Mouse (Mus musculus): ENCODE data around the gene Tctex1d1. TPM values are rescaled to one million over a fixed set of nuclear protein-coding genes. Genes with fewer than 3 reads are reported as not detected.

Gene Tctex1d1
- polyA plus RNA-seq, 1 experiment from 2014 or later = not detected

DNA sequence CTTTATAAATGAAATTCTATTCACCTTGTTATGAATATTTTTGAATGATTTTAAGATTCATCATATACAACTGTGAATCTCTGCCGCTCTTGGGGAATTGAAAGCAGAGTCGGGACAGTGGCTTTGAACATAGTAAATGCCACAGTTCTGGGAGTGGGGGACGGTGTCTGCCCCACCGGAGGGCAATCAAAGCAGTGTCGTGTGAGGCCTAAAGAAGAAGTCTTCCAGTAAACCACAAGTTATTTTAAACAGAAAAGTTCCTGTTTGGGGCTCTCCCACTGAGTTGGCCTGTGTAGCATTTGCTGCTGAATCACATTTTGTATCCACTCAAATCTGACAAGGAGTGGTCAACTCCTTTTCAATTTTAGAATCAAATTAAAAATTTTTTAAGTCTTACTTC lies 7.2 kb upstream of the Tctex1d1 start:
- Histone ChIP-seq H3K4me2 (no peak overlapping the region), H3K27me3 (0 out of 2 replicates have a peak, but pooled peaks cover 1% of the 10 kb centered on the region), H3K9me3 (no peaks in the 10 kb centered on the region), H3K9ac (no peak overlapping the region), H3K4me3 (no peak overlapping the region), H3K36me3 (no peaks in the 10 kb centered on the region), H3K4me1 (no peaks in the 10 kb centered on the region), H3K27ac (no peak overlapping the region)
- no peak for ATAC-seq (ENCODE audit: insufficient number of reproducible peaks, low FRiP score, low TSS enrichment, low read depth)
- 61% methylated on average over 5 of the region's 5 CpGs for WGBS

DNA sequence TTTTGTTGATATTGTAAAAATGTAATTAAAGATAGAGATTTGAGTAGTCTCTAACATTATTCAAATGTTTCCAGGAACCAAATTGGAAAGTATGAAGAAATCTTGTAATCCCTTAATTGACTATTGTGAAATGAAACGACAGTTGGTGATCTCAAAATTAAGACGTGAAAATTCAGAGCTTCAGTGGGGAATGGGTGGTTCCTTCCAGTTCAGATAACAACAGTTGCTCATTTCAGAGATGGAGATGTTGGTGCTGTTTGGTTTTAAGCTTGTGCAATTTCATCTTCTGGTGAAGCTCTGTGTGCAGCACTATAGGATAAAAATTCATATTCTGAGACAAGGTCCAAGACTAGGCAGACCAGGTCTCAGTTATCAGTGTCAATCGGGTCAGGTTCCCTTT lies 6.3 kb upstream of the Tctex1d1 start:
- no peak overlapping the region for H3K27ac ChIP-seq
- H3K4me1 ChIP-seq = no peaks in the 10 kb centered on the region
- no peaks in the 10 kb centered on the region for H3K36me3 ChIP-seq
- H3K9ac ChIP-seq = no peak overlapping the region
- 82% methylated on average over 3 of the region's 3 CpGs for WGBS
- no peak overlapping the region for H3K4me2 ChIP-seq
- ATAC-seq (ENCODE audit: insufficient number of reproducible peaks, low FRiP score, low TSS enrichment, low read depth) = no peak
- H3K27me3 ChIP-seq = 0 out of 2 replicates have a peak, but pooled peaks cover 3% of the 10 kb centered on the region
- no peaks in the 10 kb centered on the region for H3K9me3 ChIP-seq
- H3K4me3 ChIP-seq = no peak overlapping the region

DNA sequence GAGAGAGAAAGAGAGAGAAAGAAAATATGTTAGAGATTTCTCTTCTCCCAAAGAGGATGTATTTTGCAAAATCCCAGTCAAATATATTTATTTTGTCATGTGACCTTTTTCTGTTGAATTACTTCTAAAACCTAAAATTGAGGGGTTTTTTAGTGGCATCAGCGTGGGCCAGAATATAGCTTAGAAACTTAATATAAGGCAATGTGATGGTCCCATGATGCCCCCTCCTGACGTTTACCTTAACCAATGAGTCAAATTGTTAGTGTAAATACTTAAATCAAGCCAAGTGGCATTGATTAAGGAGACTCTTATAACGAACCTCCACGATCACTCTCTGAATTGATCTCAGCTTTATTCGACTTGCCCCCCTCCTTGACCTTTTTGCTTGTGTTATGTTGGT lies 4.2 kb upstream of the Tctex1d1 start:
- Histone ChIP-seq H3K9ac (no peak overlapping the region), H3K9me3 (no peaks in the 10 kb centered on the region), H3K36me3 (no peaks in the 10 kb centered on the region), H3K4me1 (peaks cover 9% of the 10 kb centered on the region), H3K27me3 (0 out of 2 replicates have a peak, but pooled peaks cover 3% of the 10 kb centered on the region), H3K27ac (no peak overlapping the region), H3K4me3 (no peak overlapping the region), H3K4me2 (no peak overlapping the region)
- WGBS = 52% methylated on average over 5 of the region's 5 CpGs
- ATAC-seq (ENCODE audit: insufficient number of reproducible peaks, low FRiP score, low TSS enrichment, low read depth) = no peak

DNA sequence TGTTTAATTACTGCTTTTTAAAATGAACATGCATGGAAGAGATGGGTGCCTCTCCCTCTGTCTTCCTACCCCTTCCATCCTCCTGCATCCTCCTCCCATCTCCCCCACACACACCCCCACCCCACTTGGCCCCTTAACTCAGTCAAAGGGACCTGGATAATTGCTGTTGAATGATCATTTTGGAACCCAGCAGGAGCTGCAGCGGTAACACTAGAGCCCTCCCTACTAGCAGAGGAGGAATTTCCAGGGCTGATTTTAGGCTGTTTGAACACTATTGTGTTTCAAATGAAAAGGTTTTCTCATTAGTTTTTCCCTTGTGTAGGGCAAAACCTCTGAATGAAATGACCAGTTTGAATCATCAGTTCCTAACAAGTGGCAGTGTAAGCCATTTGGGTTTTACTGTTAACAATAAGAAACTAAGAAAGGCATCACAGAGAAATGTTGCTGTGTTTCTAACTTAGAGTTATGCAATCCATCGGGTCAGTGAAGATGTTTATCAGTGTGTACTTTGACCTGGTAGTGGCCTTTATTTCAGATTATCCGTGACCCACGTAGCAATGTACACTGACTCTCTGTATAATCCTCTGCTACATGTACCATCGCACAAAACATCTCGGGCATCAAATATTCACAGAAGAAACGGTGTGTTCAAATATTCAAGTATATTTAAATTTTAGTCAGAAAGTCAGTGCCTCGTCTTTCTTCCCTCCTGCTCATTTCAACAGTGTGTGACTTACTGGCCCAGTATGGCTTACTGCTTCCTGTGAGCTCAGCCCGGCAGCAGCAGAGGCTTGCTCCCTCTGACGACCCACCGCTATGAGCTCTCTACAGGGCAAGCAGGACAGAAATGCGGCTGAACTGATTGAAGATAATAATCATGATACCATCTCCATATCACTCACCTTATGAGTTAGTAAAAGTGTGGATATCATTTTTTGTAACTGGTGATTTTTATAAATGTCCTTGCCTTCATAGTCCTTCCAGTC lies 1.8 kb upstream of the Tctex1d1 start:
- Histone ChIP-seq H3K4me1 (peaks cover 9% of the 10 kb centered on the region), H3K36me3 (no peaks in the 10 kb centered on the region)
- WGBS = 53% methylated on average over 12 of the region's 12 CpGs

DNA sequence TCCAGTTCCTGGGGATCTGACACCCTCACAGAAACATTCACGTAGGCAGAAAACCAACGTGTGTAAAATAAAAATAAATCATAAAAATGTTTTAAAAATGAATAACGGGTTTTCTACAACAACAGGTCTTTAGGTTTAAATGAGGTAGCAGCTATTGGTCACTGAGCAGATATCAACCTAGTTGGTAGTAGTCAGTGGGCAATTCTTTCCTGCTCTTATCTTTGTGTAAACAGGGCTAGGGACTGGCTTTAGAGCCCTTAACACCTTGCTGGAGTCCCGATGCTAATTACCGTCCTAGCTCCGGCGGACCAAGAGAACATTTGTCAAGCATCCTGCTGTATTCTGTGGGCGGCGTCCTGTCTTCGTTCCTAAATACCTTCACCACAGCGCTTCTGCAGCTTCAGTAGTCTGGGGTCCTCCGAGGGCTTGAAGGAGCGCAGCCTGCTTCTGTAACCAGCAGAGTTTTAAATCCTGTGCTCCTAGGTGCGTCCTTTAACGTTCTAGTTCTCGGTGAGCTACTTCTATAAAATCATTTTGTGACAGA lies 556 bp upstream of the Tctex1d1 start:
- WGBS = 9% methylated on average over 16 of the region's 16 CpGs
- Histone ChIP-seq H3K27me3 (0 out of 2 replicates have a peak, but pooled peaks cover 3% of the 10 kb centered on the region), H3K4me1 (peaks cover 9% of the 10 kb centered on the region), H3K27ac (no peak overlapping the region), H3K36me3 (no peaks in the 10 kb centered on the region), H3K4me3 (peak overlapping the region; percentile 3), H3K4me2 (peak overlapping the region; percentile 51), H3K9me3 (no peaks in the 10 kb centered on the region), H3K9ac (no peak overlapping the region)
- ATAC-seq (ENCODE audit: insufficient number of reproducible peaks, low FRiP score, low TSS enrichment, low read depth) = no peak

More for the DNA sequence above, 1.8 kb upstream of the Tctex1d1 start:
- Histone ChIP-seq H3K9ac (no peak overlapping the region), H3K4me3 (no peak overlapping the region), H3K9me3 (no peaks in the 10 kb centered on the region), H3K4me2 (no peak overlapping the region), H3K27me3 (0 out of 2 replicates have a peak, but pooled peaks cover 3% of the 10 kb centered on the region), H3K27ac (no peak overlapping the region)
- ATAC-seq (ENCODE audit: insufficient number of reproducible peaks, low FRiP score, low TSS enrichment, low read depth) = no peak

DNA sequence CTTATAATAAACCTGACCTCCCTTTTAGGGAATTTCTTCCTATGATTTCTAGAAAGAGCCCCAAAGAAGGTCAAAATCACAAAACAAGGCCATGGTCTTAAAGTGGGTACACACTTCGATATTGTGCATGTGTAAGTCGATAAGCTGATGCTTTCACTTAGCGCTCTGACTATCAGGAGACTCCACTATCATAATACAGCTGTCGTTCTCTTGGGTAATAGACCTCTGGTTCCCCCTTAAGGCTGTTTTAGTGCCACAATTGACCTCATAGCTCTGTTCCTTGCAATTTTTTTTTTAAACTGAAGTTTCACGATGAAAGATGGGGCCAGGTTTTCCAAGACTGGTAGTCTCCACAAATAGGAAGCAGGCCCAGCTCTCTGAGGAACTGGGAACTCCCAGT lies 979 bp downstream of the Tctex1d1 start:
- peaks cover 9% of the 10 kb centered on the region for H3K4me1 ChIP-seq
- 50% methylated on average over 5 of the region's 5 CpGs for WGBS
- 0 out of 2 replicates have a peak, but pooled peaks cover 3% of the 10 kb centered on the region for H3K27me3 ChIP-seq
- no peaks in the 10 kb centered on the region for H3K36me3 ChIP-seq
- H3K4me2 ChIP-seq = no peak overlapping the region
- no peak overlapping the region for H3K4me3 ChIP-seq
- no peaks in the 10 kb centered on the region for H3K9me3 ChIP-seq
- no peak overlapping the region for H3K27ac ChIP-seq
- H3K9ac ChIP-seq = no peak overlapping the region
- ATAC-seq (ENCODE audit: insufficient number of reproducible peaks, low FRiP score, low TSS enrichment, low read depth) = no peak

DNA sequence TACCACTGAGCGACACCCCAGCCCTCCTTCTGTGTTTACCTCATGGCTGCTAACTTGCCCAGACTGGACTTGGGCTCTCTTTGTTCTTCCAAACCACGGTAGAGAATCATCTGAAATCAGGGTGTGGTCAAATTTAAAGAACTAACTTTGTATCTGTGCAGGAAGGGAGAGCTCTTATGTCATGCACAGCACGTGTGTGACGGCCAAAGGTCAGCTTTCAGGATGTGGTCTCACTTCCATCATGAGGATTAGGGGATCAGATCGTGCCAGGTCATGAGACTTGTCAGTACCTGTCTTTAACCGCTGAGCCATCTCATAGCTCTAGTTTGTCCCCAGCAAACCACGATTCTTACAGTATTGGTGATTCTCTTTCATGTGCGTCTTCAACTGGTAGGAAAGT lies 3.3 kb downstream of the Tctex1d1 start:
- Histone ChIP-seq H3K9me3 (no peaks in the 10 kb centered on the region), H3K4me3 (no peak overlapping the region), H3K36me3 (no peaks in the 10 kb centered on the region), H3K4me2 (no peak overlapping the region), H3K27ac (no peak overlapping the region), H3K9ac (no peak overlapping the region), H3K27me3 (no peaks in the 10 kb centered on the region), H3K4me1 (peaks cover 9% of the 10 kb centered on the region)
- no peak for ATAC-seq (ENCODE audit: insufficient number of reproducible peaks, low FRiP score, low TSS enrichment, low read depth)
- 75% methylated on average over 8 of the region's 8 CpGs for WGBS

DNA sequence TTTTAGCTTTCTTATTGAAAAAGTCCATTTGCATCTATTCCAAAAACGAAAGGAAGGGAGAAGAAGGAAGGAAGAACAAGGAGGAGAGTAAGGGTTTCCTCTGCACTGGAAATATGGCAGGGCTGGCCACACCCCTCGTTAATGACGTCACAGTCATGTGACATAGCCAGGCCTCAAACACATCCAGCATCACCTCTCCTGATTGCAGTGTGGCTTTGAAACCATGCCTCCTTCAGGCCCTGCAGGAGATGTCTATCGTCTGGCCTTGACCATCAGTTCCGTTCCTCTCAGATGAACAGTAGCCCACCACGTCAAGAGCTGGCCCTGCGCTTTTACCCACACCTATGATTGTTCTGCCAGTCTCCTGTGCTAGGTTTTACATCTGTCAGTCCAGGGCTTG lies 7.8 kb downstream of the Tctex1d1 start:
- Histone ChIP-seq H3K9me3 (no peaks in the 10 kb centered on the region), H3K27ac (no peak overlapping the region), H3K4me1 (no peaks in the 10 kb centered on the region), H3K27me3 (no peaks in the 10 kb centered on the region), H3K9ac (no peak overlapping the region), H3K36me3 (no peaks in the 10 kb centered on the region), H3K4me2 (no peak overlapping the region), H3K4me3 (no peak overlapping the region)
- ATAC-seq (ENCODE audit: insufficient number of reproducible peaks, low FRiP score, low TSS enrichment, low read depth) = no peak
- 68% methylated on average over 7 of the region's 7 CpGs for WGBS

DNA sequence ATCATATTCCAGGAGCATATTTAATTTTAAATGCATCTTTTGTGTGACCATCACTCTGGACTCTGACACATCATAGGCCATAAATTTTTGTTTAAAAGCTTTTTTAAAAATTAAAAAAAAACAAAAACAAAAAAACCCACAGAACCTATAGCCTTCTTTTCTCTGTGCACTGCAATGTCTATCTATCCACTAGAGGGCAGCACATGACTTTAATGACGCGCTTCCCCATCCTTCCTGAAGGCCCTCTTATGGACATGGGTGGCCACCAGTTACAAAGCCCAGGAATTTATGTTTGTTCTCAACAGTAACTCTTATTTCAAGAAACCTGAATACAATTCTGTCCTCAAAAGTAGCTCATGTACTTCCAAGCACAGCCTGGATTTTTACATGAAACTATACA lies 8.5 kb downstream of the Tctex1d1 start:
- H3K27ac ChIP-seq = no peak overlapping the region
- H3K27me3 ChIP-seq = no peaks in the 10 kb centered on the region
- H3K4me2 ChIP-seq = no peak overlapping the region
- no peak overlapping the region for H3K4me3 ChIP-seq
- H3K4me1 ChIP-seq = no peaks in the 10 kb centered on the region
- no peak for ATAC-seq (ENCODE audit: insufficient number of reproducible peaks, low FRiP score, low TSS enrichment, low read depth)
- WGBS = 3% methylated on average over 2 of the region's 2 CpGs
- no peak overlapping the region for H3K9ac ChIP-seq
- no peaks in the 10 kb centered on the region for H3K9me3 ChIP-seq
- no peaks in the 10 kb centered on the region for H3K36me3 ChIP-seq

DNA sequence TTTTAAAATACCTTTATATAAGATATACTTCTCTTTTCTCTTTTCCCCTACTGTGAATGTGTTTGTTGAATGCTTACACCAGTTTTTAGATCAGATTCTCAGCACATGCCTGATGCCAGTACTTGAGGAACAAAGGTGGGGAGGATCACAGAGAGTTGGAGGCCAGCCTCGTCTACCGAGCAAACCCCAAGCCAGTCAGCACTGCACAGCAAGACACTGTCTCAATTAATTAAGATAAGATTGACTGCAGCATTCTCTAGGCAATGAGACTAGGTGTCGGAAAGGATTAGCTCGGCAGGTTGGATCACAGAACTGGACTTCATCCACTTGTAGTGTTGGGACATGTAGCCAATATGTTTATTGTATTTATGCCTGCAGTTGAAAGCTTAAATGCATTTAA lies 8.9 kb downstream of the Tctex1d1 start:
- Histone ChIP-seq H3K27me3 (no peaks in the 10 kb centered on the region), H3K4me3 (no peak overlapping the region), H3K36me3 (no peaks in the 10 kb centered on the region), H3K27ac (no peak overlapping the region), H3K9me3 (no peaks in the 10 kb centered on the region), H3K4me1 (no peaks in the 10 kb centered on the region), H3K4me2 (no peak overlapping the region), H3K9ac (no peak overlapping the region)
- 51% methylated on average over 4 of the region's 4 CpGs for whole genome bisulfite sequencing
- ATAC-seq (ENCODE audit: insufficient number of reproducible peaks, low FRiP score, low TSS enrichment, low read depth) = no peak

DNA sequence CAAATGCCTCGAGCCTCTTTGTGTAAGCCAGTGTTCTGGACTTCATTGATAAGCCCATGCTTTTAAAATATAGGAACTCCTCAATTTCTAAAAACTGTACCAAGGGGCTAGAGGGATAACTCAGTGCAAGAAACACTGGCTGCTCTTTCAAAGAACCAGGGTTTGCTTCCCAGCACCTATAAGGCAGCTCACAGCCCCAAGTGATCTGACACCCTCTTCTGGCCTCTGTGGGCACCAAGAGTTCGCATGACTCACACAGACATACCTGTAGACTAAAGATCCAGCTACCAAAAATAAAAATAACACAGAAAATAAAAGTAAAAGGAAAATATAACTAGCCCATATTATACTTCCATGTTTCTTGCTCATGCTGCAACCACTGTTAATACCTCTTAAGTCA lies 9.3 kb downstream of the Tctex1d1 start:
- Histone ChIP-seq H3K27ac (no peak overlapping the region), H3K9me3 (no peaks in the 10 kb centered on the region), H3K4me3 (no peak overlapping the region), H3K4me2 (no peak overlapping the region), H3K36me3 (no peaks in the 10 kb centered on the region), H3K4me1 (no peaks in the 10 kb centered on the region), H3K27me3 (no peaks in the 10 kb centered on the region), H3K9ac (no peak overlapping the region)
- no peak for ATAC-seq (ENCODE audit: insufficient number of reproducible peaks, low FRiP score, low TSS enrichment, low read depth)
- WGBS = 73% methylated on average over 2 of the region's 2 CpGs

DNA sequence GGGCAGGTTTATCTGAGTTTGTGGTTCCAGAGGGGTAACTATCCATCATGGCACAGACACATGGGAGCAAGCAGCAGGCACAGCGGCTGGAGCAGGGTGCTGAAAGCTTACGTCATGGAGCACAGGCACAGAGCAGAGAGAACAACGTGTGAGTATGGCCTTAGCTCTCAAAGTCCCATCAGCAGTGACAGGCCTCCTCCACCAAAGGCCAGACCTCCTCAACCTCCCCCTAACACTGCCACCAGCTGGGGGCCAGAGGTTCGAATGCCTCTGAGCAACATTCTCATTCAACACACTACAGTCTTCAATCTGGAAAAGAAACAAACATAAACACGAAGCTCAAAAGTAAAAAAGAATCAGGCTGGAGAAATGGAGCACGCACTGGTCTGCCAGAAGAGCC lies 10.1 kb downstream of the Tctex1d1 start:
- Histone ChIP-seq H3K9ac (no peak overlapping the region), H3K4me1 (no peaks in the 10 kb centered on the region), H3K4me3 (no peak overlapping the region), H3K27me3 (no peaks in the 10 kb centered on the region), H3K9me3 (no peaks in the 10 kb centered on the region), H3K4me2 (no peak overlapping the region), H3K36me3 (no peaks in the 10 kb centered on the region), H3K27ac (no peak overlapping the region)
- ATAC-seq (ENCODE audit: insufficient number of reproducible peaks, low FRiP score, low TSS enrichment, low read depth) = no peak
- 75% methylated on average over 6 of the region's 6 CpGs for WGBS

All from limb, embryonic 15.5 days (tissue).